Mouse (Mus musculus): ENCODE measurements around the gene Mgst2.
A peak's percentile ranks its signal among the peaks of the same experiment; 100 is the strongest.

Gene Mgst2

DNA sequence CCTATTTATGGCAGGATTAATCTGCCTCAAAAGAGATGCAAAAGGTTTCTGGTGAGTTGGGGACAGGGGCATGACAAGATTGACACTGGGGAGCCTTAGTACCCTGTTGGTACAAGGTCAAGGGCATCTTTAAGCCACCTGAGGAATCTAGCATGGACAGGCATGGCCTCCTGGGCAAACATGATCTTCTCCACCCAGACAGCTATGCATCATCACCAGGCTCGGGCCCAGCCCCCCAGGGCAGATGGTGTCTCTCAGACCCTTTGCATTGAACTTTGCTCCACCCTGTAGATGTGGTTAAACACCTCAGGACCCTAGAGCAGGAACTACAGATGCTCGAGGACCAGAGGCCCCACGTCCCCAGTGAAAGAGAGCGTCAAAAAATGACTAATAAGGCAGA lies at the start of gene Mgst2:
Gene Mgst2 (plus strand): TSS at position 301 of the 400 bp plus-strand sequence.
- DNase-seq: no peak

DNA sequence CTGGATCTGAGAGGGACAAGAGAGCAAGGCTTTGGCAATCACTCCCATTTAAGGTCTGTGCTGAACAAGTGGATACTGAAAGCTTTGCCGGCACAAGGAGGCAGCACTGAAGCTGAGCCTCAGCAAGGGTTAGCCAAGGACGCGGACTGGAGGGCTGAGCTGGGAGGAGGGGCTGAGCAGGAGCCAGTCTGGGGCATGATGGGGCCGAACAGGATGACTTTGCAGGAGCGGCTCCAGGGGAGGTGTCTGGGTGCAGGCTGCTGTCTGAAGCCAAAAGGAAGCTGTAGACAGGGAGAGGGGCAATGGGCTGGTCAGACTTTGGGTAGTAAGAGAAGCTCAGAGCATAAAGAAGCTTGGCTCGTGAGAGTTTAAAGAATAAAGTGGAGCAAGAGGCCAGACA lies 48.2 kb upstream of the Mgst2 start:
- peak; percentile 37 to 66 for DNase-seq

GRCm38 (mm10) chr3:51612398-51613356 lies 47.5 kb upstream of the Mgst2 start:
- DNase-seq: no peak

GRCm38 (mm10) chr3:51614278-51614677 lies 45.9 kb upstream of the Mgst2 start:
- DNase-seq: no peak

DNA sequence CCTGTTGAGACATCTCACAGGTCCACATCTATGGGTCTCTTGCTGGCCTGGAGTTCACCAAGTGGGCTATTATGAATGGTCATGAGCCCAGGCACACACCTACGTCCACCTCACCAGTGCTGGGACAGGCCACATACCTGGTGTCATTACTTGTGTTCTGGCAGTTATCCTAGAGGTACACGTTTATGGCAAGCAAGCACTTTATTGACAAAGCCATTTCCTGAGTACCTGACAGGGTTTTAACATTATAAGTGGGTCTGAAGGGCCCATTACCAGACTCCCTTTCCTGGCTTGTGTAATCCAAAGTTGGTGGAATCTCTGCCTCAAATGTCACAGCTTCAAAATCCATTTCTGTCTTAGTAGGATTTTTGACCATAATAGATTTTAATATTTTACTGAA lies 36.2 kb upstream of the Mgst2 start:
- DNase-seq: no peak

DNA sequence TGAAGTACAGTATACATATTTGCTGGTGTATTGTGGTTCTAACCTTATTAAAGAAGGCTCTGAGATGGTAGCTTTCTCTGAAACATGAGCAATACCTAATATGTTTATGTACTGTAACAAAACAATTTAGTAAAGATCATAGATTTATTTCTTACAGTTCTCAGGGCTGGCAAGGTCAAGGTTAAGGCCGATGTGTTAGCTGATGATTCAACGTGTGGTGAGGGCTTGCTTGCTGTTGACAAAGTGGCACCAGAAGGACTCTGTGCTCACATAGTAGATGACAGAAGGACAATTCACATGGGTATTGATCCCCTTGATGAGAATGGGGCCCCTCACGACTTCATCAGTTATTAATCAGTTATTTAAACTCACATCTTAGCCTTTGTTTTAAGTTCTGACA lies 32.4 kb upstream of the Mgst2 start:
- DNase-seq: no peak

GRCm38 (mm10) chr3:51628977-51629376 lies 31.2 kb upstream of the Mgst2 start:
- no peak for DNase-seq

DNA sequence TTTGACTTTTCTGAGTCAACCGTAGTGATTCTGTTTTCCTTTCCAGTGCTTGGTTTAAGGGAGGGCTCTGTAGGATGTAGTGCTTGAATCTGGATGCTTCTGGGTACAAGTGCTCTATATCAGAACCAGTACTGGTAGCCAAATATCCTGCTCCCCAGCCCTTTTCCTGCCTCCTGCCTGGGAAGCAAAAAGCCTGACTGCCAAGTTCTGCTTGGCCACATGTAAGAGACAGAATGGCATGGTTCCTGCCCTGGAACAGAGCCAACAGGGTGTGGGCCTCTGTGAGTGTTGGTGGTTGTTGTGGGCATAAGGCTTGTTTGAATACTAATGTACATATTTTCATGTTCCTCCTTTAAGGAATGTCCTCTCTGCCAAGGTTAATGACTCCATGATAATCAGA lies 29.4 kb upstream of the Mgst2 start:
- DNase-seq: no peak

DNA sequence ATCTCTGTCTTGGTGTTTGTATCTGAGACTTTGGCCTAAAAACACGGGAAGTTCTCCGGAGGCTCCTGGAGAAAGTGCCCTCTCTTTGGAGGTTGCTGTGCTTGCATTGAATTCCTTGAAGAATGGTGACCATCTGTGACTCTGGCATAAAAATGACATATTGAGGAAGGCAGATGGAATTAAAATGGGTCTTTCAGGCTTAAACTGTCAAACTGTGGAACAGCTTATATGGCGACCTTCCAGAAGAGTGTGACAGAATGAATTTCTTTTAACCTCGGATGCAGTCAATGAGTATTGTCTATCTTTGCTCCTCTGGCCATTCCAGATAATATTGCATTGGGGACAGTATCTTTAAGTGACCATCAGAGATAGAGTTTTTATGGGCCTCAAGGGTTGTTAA lies 28.2 kb upstream of the Mgst2 start:
- DNase-seq: no peak

DNA sequence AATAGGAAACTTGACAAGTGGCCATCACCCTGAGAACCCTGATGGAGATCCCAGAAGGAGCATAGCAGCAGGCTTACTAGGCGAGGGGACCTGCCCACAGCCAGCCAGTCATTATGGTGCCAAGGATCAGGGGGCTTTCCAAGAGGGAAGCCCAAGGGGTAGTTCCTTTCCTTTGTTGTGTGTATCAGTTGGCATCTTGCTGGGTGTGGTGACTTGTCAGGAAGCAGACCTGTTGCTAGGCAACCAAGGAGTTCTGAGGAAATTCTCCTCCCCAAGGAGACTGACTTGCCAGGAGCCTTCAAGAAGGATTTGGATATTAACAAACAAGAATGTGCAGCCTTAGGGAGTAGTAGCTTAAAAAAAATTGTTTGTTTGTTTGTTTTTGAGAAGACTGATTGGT lies 25.7 kb upstream of the Mgst2 start:
- no peak for DNase-seq

GRCm38 (mm10) chr3:51635960-51636359 lies 24.2 kb upstream of the Mgst2 start:
- DNase-seq: no peak

DNA sequence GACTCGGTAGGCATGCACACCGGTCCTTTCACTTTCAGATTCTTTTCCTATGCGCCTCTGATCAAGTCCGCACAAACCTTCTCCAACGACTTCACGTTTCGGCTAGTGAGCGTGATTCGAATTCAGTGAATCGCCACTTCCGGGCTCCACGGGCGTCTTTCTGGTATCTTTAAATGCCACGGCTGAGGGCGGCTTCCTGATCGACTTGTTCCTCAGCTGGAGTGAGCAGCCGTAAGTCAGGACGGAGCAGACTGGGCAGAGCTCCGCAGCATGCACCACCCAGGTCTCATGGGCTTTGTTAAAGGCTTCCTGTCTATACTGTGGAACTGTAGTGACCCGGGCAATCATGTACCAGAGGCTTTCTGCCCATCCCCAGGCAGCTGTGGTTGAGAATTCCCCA lies 23.5 kb upstream of the Mgst2 start:
- DNase-seq: peak; percentile 43 to 47

- no peak for DNase-seq
Observed at GRCm38 (mm10) chr3:51637326-51637725, 22.8 kb upstream of the Mgst2 start.

DNA sequence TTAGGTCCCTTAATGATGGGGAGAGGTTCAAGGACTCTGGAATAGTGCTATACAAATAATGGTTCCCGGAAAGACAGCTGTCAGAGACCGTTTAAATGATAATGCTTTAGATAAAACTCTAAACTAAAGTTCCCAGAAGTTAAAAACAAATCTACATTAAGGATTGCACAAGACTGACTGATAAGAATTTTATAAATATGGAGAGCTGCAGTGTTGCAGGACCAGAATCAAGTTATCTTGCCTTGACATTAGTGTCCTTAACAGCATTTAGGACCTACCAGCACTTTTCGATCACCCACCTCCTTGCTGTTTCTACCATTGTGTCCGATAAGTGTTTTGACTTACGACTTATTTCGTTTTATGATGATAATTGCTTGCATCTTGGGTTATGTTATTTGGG lies 21.9 kb upstream of the Mgst2 start:
- DNase-seq: no peak

DNA sequence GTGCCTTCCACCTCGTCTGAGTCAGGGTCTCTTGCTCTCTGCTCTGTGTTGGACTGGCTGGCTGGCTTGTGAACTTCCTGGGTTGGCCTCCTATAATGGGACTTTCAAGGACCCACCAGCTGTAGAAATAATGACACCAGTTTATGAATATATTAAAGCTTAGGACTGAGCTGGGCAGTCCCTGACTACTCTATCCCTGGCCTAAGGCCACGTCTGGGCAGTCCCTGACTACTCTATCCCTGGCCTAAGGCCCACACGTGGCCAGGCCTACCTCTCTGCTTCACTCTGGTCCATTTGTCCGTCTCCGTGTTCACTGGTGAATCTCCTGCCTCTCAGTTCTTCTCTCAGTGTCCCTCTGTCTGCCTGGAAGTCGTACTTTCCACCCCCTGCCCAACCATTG lies 14.7 kb upstream of the Mgst2 start:
- DNase-seq: no peak

DNA sequence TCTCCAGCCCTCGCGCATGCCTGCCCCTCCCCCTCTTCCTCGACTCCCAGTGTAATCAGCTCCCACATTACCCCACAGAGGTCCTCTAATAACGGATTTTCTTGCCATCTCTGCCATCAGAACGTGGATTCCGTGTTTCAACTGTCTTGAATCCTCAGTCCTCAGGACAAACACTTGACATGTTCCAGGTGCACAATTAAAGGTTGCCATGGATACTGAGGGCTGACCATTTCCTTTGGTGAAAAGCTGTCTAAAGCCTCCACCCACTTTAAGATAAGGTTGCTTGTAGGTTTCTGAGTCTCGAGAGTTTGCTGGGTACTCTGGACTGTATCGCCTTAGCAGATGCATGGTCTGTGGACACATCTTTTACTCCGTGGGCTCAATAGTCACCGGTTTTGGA lies 13.9 kb upstream of the Mgst2 start:
- DNase-seq: no peak

DNA sequence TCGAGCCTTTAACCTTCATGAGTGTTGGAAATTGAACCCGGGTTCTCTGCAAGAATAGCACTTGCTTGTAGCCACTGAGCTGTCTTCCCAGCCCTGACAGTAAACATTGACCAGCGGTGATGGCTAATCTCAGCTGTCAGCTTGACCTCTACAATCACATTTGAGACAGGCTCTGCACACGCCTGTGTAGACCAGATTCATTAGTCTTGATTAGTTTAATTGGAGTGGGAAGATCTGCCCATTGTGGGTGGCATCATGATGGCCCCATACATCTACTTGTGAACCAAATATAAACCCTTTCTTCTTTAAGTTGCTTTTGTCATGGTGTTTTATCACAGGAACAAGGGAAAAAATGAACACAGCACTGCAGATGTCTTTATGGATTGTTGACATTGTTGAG lies 12.8 kb upstream of the Mgst2 start:
- DNase-seq: no peak

DNA sequence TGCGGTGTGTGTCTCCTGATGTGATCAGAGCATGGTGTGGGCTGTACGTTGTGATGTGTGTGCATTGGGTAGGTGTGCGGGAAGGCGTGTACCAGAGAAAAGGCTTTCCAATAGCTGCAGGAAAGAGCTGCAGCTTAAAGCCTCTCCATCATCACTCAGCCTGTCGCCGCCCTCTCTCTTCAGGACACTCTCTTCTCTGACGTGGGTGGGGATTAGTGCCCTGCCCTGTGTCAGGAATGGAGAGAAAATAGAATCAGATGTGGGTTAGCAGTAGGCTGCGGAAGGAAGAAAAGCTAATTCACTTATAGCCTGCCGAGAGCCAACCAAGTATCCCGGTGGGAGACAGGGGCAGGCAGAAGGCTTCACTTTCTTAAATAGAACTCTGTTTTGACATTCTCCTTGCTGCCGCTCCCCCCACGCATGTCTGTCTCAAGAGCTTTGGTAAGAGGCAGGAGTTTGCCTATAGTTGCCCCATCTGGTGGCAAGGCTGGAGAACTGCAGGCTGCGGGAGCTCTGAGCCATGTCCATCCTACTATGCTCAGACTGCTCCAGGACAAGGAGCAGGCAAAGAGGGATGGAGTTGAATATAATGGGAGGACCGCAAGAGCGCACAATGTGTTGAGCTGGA lies 12.0 kb upstream of the Mgst2 start:
- peak; percentile 71 to 74 for DNase-seq

DNA sequence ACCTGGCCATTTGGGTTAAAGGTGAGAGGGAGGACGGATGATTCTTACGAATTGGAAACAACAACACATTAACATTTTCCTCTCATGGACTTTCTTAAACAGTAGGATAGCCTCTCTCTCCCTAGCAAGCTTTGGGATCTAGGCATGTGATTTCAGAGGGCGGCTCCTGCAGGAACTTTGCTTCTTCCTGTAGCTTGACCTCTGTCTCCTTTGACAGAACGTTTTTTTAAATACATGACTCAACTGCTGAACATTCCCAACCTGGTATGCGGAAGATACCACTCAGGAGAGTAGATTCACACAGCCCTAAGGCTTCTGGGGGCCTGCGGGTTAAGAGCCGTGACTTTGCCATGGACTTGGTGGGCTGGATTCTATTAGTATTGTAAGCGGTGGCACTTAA lies 10.7 kb upstream of the Mgst2 start:
- DNase-seq: no peak

DNA sequence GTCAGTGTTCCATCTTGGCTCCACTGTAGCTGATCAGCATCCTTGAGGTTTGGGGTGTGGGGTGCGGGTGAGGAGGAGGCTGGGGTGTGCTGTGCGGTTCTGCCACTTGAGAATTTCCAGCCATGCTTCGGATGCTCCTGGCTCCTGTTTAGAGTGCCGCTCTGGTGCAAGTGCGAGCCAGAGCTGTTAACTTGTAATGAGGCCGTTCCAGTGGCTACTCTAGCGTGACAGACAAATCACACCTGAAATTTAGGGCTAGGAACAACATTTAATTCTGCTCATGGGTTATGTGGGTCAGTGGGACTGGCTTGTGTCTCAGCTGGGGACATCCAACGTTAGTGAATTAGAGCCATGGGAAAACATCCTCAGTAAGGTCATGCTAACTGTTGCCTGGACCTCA lies 10.2 kb upstream of the Mgst2 start:
- no peak for DNase-seq

- DNase-seq: no peak
Observed at GRCm38 (mm10) chr3:51651149-51651548, 9.0 kb upstream of the Mgst2 start.

GRCm38 (mm10) chr3:51652292-51652691 lies 7.9 kb upstream of the Mgst2 start:
- DNase-seq: peak; percentile 78 to 80

DNA sequence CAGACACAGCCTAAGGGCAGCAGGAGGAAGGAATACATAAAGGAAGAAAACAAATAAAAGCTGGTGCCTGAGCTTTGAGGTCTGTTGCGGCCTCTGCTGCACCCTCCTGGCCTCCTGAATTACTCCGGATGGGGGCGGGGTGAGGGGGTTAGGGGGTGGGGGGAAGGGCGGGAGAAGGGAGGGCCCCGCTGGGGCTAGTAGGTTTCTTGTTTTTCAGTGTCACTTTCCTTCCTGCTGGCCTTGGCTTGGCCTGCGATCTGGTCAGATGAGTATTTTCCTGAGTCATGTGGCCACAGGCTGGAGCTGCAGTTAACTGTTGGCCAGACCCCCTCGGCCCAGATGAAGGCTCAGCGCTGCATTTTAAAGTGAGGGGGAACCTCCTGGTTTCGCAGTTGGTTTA lies 7.5 kb upstream of the Mgst2 start:
- peak; percentile 54 to 61 for DNase-seq

DNA sequence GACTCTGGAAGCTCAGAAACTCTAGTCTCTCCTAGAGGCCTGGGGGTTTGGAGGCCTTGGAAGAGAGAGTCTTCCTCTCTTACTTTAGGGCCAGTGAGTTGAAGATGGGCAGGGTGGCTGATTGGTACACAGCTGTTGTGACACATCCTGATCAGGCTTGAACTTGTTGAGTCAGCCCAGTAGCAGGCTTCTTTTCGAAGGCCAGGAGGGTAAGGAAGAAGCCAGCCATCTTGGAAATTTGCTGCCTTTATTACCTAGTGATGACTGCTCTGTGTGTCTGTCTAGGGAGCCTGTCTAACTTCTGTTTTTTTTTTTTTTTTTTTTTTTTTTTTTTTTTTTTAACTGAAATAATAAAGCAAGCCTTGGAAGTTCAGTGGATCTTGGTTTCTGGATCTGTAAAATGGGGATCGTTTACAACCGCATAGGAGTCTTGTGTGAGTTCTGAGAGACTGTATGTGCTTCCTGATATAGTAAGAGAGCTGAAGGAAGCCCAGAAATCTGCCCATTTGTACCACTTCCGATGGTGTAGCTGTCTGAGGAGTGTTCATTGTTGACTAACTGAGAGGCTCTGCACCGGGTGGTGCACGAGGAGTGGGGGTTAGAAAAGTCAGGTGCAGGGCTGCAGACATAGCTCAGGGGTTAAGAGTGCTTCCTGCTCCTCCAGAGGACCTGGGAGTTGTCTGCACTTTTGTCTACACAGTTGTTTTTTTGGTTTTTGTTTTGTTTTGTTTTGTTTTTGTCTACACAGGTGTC lies 5.7 kb upstream of the Mgst2 start:
- peak; percentile 70 to 89 for DNase-seq

Measured in thymus, postnatal 36 days (tissue).